Mouse (Mus musculus) embryonic facial prominence, embryonic 12.5 days (tissue): ENCODE data around the gene Tmco5. TPM values are rescaled to one million over a fixed set of nuclear protein-coding genes. Genes with fewer than 3 reads are reported as not detected.

Experiments used
- ATAC-seq: fragments of 200-750 bp; cut with Nextera tagmentation; 2 replicates; pipeline ENCODE4 v1.8.0; 2017; ENCODE audit not compliant: insufficient number of reproducible peaks, insufficient read depth, low FRiP score, low TSS enrichment
- H3K27ac ChIP-seq: fragments of 300-500 bp; sonication (generic); 2 replicates; pipeline ENCODE4 v1.5.1; 2016; ENCODE audit warnings: mild to moderate bottlenecking
- H3K27me3 ChIP-seq: fragments of 300-500 bp; sonication (generic); 2 replicates; pipeline ENCODE4 v1.6.1; 2016; ENCODE audit warnings: mild to moderate bottlenecking, moderate library complexity
- H3K36me3 ChIP-seq: fragments of 300-500 bp; sonication (generic); 2 replicates; pipeline ENCODE4 v1.6.1; 2016; ENCODE audit warnings: mild to moderate bottlenecking
- H3K4me1 ChIP-seq: fragments of 300-500 bp; sonication (generic); 2 replicates; pipeline ENCODE4 v1.6.1; 2016
- H3K4me2 ChIP-seq: fragments of 300-500 bp; sonication (generic); replicated peaks from 2 replicates; pipeline ENCODE4 v1.6.1; 2016; ENCODE audit warnings: mild to moderate bottlenecking, moderate library complexity
- H3K4me3 ChIP-seq: fragments of 300-500 bp; sonication (generic); 2 replicates; pipeline ENCODE4 v1.5.1; 2016; ENCODE audit warnings: mild to moderate bottlenecking
- H3K9ac ChIP-seq: fragments of 300-500 bp; sonication (generic); 2 replicates; pipeline ENCODE4 v1.6.1; 2016; ENCODE audit warnings: mild to moderate bottlenecking, moderate library complexity
- H3K9me3 ChIP-seq: fragments of 300-500 bp; sonication (generic); 2 replicates; pipeline ENCODE4 v1.6.1; 2016; ENCODE audit warnings: mild to moderate bottlenecking, moderate library complexity
- WGBS: fragments of 180-500 bp; shearing (Covaris S2); methylation state at CpG from one replicate; pipeline ENCODE4 v1.1.7; 2016; 5-methylcytosine and 5-hydroxymethylcytosine counted together
- polyA plus RNA-seq: library from polyadenylated mRNA; unstranded; fragments of >200 nt; fragmentation: Nextera tagmentation; extraction: Ambion mirVana; gene quantifications from 2 replicates; pipeline ENCODE4 v1.2.1, GENCODE M21; 2016

The Tmco5 gene
- polyA plus RNA-seq, 1 experiment from 2014 or later, result not detected

DNA sequence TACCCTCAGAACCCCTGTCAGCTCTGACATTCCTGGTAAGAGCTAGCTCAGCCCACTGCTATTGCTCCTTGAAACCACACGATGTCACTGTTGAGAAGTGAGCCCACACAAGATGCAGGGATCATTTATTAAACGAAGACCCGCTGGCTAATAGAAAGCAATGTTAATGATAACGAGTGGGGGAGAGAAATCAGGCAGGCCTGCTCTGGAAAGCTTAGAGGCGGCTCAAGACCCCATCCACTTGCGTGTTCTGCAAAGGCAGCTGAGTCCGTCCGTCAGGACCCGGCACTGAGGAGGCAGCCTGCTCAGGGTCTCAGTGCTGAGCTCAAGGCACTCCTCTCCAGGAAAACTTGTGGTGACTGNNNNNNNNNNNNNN is 15.5 kb downstream of the Tmco5 start:
- H3K4me2 ChIP-seq, result peak overlapping the region; percentile 54
- H3K4me1 ChIP-seq, result peaks cover 6% of the 10 kb centered on the region; the same call in 1 of the 2 replicates
- H3K36me3 ChIP-seq, result no peaks in the 10 kb centered on the region
- H3K4me3 ChIP-seq, result peak overlapping the region; percentile 31
- no peak overlapping the region; the same call in 1 of the 2 replicates for H3K9ac ChIP-seq
- H3K9me3 ChIP-seq, result no peaks in the 10 kb centered on the region
- H3K27ac ChIP-seq, result no peak overlapping the region
- ATAC-seq, result peak; percentile 54; the same call in 1 of the 2 replicates
- H3K27me3 ChIP-seq, result no peaks in the 10 kb centered on the region
- 2% methylated on average over 9 of the region's 9 CpGs for WGBS

DNA sequence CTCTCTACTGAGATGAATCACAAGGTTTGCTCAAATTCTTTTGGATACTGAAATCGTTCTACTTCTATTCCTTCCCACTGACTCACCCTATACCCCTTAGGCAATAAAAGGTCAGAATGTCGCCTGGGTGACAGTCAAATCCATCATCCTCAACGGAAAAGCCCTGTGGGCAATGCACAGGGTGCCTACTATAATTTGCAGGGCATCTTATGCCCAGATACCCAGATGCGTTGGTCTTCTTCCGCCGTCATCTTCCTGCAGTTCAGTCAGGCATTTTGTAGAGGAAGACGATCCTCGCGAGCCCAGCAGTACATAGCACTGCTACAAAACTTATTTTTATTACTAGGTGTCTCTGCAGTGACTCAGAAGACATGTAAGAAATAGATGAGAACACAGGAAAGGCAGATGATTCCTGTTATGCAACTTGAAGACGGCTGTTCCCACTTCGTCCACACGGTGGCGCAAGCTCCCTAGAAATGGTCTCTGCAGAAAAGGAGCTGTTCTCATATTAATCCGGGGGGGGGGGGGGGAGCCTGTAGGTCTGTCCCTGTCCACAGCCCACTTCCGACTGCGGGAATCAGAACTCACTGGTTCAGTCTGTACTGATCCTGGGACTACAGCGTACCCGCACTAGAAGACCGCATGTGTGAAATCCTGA is 21.3 kb downstream of the Tmco5 start:
- H3K4me3 ChIP-seq, result peak overlapping the region; percentile 31
- peak overlapping the region; percentile 59 for H3K4me2 ChIP-seq
- no peaks in the 10 kb centered on the region for H3K4me1 ChIP-seq
- H3K9ac ChIP-seq, result peak overlapping the region; percentile 40
- H3K9me3 ChIP-seq, result no peaks in the 10 kb centered on the region
- H3K27ac ChIP-seq, result no peak overlapping the region
- peak; percentile 75 for ATAC-seq
- H3K27me3 ChIP-seq, result no peaks in the 10 kb centered on the region
- no peaks in the 10 kb centered on the region for H3K36me3 ChIP-seq
- WGBS, result 11% methylated on average over 19 of the region's 19 CpGs

DNA sequence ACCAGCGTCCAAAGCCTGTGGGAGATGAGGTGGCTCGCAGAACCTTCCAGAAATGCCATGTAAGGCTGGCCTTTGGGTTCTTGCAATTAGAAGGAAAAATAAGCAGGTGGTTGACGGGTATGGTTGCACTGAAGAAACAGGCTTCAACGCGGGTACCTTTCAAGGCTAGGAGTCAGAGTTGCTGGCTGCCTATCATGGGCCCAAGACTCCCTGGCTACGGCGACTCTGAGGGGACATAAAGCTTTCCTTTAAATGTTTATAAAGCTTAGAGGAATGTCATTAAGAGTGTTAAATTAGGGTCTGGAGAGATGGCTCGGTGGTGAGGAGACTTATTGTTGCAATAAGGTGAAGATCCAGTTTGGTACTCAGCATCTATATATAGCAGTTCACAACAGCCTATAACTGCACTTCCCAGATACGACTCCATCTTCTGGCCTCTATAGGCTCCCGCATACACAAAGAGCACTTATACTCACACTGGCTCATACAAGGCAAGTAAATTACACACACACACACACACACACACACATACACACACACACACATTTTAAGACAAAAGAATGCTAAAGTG is 21.9 kb downstream of the Tmco5 start:
- peak; percentile 22; the same call in 1 of the 2 replicates for ATAC-seq
- peak overlapping the region; percentile 31 for H3K4me3 ChIP-seq
- H3K9me3 ChIP-seq, result no peaks in the 10 kb centered on the region
- H3K9ac ChIP-seq, result peak overlapping the region; percentile 40
- H3K27me3 ChIP-seq, result no peaks in the 10 kb centered on the region
- H3K4me1 ChIP-seq, result no peaks in the 10 kb centered on the region
- WGBS, result 32% methylated on average over 10 of the region's 10 CpGs
- peak overlapping the region; percentile 59 for H3K4me2 ChIP-seq
- no peak overlapping the region for H3K27ac ChIP-seq
- no peaks in the 10 kb centered on the region for H3K36me3 ChIP-seq

DNA sequence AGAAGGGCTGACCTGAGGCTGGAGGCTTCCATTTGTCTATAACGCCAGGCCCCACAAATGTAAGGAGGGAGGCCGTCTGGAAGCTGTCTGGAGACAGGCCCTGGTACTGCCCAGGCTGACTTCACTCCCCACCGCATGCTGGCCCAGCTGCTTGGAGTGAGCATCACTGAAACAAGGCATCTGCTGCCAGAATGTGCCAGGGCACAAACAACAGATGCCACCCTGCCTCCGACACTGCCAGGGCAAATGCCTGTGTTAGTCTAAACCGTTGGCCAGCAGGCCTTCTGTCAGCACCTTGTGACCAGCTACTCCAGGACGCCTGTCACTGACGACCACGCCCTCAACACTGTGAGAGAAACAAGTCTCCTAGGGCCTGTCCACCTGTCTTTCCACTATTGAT is 29.8 kb downstream of the Tmco5 start:
- 85% methylated on average over 8 of the region's 8 CpGs for WGBS
- no peak overlapping the region for H3K9ac ChIP-seq
- H3K27me3 ChIP-seq, result no peaks in the 10 kb centered on the region
- no peak overlapping the region for H3K27ac ChIP-seq
- no peak for ATAC-seq
- no peak overlapping the region for H3K4me3 ChIP-seq
- H3K36me3 ChIP-seq, result no peaks in the 10 kb centered on the region
- no peaks in the 10 kb centered on the region for H3K4me1 ChIP-seq
- H3K4me2 ChIP-seq, result no peak overlapping the region
- H3K9me3 ChIP-seq, result no peaks in the 10 kb centered on the region

DNA sequence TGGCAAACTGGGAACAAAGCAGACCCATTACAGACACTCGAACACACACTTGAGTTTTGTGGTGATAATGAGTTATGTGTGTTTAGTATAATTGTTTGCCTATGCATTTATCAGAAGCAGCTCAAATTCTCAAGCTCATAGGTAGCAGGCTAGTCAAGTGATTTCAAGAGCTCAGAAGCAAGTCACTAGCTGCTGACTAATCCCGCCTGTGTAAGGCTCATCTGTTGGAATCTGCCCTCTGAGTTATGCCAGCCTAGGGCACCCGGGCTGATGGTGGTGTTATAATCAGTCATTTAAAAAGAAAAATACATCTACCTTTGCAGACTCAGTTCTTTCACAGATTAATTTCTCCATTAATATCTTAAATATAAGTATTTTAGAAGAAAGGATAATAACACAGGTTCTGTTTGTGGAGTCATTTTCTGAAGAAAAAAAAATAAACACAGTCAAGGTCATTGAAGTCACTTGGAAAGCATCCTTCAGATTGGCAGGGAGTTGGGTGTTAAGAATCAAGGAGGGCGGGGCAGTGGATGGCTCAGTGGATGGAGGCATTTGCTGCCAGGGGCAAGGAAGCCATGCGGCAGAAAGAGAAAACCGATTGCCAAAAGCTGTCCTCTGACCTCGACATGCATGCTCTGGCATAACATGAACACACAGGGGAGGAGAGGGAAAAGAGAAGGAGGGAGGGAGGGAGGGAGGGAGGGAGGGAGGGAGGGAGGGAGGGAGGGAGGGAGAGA is 34.0 kb downstream of the Tmco5 start:
- WGBS, result 72% methylated on average over 6 of the region's 7 CpGs
- no peak overlapping the region for H3K4me3 ChIP-seq
- no peaks in the 10 kb centered on the region for H3K9me3 ChIP-seq
- H3K4me1 ChIP-seq, result no peaks in the 10 kb centered on the region
- no peaks in the 10 kb centered on the region for H3K27me3 ChIP-seq
- no peak for ATAC-seq
- no peak overlapping the region for H3K4me2 ChIP-seq
- H3K27ac ChIP-seq, result no peak overlapping the region
- H3K9ac ChIP-seq, result no peak overlapping the region
- no peaks in the 10 kb centered on the region for H3K36me3 ChIP-seq

DNA sequence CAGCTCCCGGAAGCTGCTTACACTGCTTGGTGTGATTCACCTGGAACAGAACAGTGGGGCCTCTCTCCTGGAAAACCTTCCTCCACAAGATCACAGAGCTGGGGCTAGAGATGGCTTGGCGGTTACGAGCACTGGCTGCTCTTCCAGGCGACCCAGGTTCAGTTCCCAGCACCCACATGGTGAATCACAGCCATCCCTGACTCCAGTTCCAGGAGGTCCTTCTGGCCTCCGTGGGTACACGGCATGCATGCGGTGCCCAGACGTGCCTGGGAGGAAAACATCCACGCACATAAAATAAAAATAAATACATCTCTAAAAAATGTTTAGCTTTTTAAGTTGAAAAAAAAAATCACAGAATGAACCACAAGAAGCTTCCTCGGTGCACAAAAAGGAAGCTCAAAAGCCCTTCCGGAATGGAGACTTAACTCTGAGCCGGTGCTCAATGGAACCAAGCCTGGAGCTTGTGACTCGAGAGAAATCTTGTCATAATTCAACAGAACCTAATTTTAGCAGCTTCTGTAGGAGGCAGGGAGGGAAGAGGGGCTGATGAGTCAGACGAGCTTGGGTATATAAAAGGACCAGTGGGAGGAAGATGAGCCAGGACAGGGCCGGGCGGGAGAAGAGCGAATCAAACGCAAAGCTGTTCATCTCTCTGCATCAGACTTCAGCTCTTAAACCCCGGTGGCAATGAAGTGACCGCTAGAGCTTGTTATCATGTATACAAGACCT is 35.4 kb downstream of the Tmco5 start:
- H3K9me3 ChIP-seq, result no peaks in the 10 kb centered on the region
- no peak for ATAC-seq
- H3K9ac ChIP-seq, result no peak overlapping the region
- no peak overlapping the region for H3K4me3 ChIP-seq
- no peaks in the 10 kb centered on the region for H3K4me1 ChIP-seq
- no peaks in the 10 kb centered on the region for H3K27me3 ChIP-seq
- no peak overlapping the region for H3K27ac ChIP-seq
- H3K4me2 ChIP-seq, result no peak overlapping the region
- H3K36me3 ChIP-seq, result no peaks in the 10 kb centered on the region
- WGBS, result 84% methylated on average over 20 of the region's 20 CpGs

DNA sequence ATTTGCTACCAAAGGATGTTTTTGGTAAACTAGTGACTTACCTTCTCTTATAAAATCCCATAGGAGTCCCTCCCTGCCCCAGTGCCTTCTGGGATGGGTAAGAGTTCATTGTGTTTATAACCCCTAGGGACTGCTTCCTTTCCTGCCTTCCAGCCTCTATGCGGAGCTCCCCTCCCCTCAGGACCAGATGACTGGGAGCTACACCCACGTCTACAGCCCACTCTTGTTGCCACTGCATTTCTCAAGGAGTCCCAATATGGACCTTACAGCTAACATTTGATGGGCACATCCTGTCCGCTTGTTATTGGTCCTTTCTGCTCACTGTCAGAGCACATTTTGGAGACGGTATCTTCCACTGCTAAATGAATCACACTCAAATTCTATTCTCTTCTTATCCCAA is 36.1 kb downstream of the Tmco5 start:
- no peaks in the 10 kb centered on the region for H3K27me3 ChIP-seq
- H3K4me3 ChIP-seq, result no peak overlapping the region
- H3K9me3 ChIP-seq, result no peaks in the 10 kb centered on the region
- ATAC-seq, result no peak
- no peak overlapping the region for H3K4me2 ChIP-seq
- H3K9ac ChIP-seq, result no peak overlapping the region
- H3K27ac ChIP-seq, result no peak overlapping the region
- no peaks in the 10 kb centered on the region for H3K36me3 ChIP-seq
- 70% methylated on average over 4 of the region's 4 CpGs for WGBS
- no peaks in the 10 kb centered on the region for H3K4me1 ChIP-seq

DNA sequence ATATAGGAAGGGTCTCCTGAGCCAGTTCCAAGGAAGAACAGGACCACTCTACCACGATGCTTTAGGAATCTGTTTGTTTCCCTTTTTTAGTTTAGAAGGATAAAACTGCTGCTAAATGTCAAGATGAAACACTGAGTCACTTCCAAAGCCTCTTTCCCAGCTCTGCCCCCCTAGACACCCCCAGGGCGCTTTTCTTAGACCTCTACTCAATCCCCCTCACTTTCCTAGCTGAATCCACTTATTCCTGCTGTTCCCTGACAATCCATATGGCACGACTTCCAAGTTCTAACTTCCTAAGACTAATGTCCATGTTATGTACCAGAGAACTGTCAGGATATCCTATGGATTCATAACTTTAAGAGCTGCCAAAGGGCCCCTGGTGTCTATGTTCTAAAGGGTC is 40.1 kb downstream of the Tmco5 start:
- Histone ChIP-seq H3K4me1 (no peaks in the 10 kb centered on the region), H3K4me2 (no peak overlapping the region), H3K27me3 (no peaks in the 10 kb centered on the region), H3K27ac (no peak overlapping the region), H3K9me3 (no peaks in the 10 kb centered on the region), H3K36me3 (no peaks in the 10 kb centered on the region), H3K9ac (no peak overlapping the region), H3K4me3 (no peak overlapping the region)
- WGBS, result 68% methylated on average over 3 of the region's 3 CpGs
- no peak for ATAC-seq

DNA sequence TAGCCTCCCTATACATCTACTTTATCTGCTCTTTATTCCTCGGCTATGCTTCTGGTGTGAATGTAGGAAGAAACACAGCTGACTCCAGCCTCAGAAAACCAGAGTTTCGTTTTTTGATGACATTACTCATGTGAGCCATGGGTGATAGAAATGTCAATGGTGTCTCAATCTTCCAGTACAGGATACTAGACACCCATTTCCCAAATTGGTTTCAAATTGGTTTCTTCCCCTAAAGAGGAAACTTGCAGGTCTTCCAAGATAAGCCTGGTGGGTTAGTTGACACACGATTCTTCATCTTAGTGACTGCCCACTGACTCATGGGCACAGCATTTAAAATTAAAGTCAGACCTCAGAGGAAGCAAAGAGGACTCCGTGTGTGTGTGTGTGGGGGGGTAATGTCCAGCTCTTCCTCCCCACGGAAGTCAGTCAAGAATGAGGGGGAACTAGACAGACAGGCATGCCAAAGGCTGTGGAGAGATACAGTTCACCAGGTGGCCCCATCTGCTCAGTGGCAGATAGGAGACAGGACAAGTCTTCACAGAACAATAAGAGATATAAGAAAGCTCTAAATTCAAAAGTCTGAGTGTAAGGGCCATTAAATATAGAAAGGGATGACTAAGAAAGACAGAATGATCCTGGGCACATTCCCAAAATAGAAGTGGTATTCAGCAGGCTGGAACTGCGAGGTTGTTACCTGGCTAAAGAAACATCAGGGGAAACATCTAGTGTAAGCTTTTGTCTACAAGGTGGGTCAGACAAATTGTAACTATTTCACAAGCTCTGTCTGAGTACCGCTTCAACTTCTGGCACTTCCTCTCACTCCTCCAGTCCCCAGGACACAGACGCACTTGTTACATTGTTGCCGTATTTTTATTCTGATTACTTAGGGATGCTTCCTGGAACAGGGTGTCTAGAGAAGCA is 44.3 kb downstream of the Tmco5 start:
- no peak overlapping the region for H3K9ac ChIP-seq
- H3K36me3 ChIP-seq, result no peaks in the 10 kb centered on the region
- H3K4me2 ChIP-seq, result no peak overlapping the region
- H3K4me3 ChIP-seq, result no peak overlapping the region
- H3K27ac ChIP-seq, result no peak overlapping the region
- no peaks in the 10 kb centered on the region for H3K4me1 ChIP-seq
- H3K9me3 ChIP-seq, result no peaks in the 10 kb centered on the region
- WGBS, result 71% methylated on average over 9 of the region's 9 CpGs
- no peaks in the 10 kb centered on the region for H3K27me3 ChIP-seq
- no peak for ATAC-seq

DNA sequence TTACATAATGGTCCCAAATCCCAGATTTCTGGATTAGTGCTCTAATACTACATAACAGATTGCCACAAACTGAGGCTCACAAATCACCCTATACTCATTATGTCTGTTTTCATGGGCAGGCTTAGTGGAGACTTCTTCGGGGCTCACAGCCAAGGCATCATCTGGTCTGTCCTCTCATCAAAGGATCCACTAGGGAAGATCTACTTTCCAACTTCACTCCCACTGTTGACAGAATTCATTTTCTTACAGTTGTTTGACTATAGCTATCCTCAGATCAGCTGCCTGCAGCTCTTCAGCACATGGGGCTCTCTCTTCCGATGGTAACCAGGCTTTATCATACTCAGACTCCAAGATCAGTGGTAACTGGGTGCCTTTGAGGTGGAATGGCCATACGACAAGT is 45.2 kb downstream of the Tmco5 start:
- Histone ChIP-seq H3K36me3 (no peaks in the 10 kb centered on the region), H3K27ac (no peak overlapping the region)
- 89% methylated on average over 3 of the region's 3 CpGs for WGBS

DNA sequence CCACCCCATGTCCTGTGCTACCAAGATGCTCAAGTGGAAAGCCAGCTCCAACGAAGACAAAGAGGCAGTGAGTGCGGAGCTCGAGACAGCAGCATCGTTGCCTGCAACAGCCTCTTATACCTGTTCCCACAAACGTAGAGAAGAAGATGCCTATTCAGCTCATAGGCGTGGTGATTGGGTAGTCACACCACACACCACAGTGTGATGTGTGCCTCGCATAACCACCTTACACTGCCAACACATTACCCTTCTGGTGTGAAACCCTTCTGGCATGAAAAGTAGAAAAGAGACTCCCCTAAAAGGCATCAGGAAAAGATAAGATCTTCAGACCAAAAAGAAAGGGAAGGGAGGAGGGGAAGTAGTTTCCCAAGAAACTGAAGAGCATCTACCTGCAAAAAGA is 45.8 kb downstream of the Tmco5 start:
- no peaks in the 10 kb centered on the region for H3K36me3 ChIP-seq
- no peak for ATAC-seq
- H3K4me2 ChIP-seq, result no peak overlapping the region
- H3K27ac ChIP-seq, result no peak overlapping the region
- no peaks in the 10 kb centered on the region for H3K4me1 ChIP-seq
- H3K4me3 ChIP-seq, result no peak overlapping the region
- no peak overlapping the region for H3K9ac ChIP-seq
- WGBS, result 89% methylated on average over 7 of the region's 7 CpGs
- no peaks in the 10 kb centered on the region for H3K27me3 ChIP-seq
- H3K9me3 ChIP-seq, result no peaks in the 10 kb centered on the region

More for the DNA sequence above, 45.2 kb downstream of the Tmco5 start:
- no peak for ATAC-seq
- H3K4me3 ChIP-seq, result no peak overlapping the region
- H3K27me3 ChIP-seq, result no peaks in the 10 kb centered on the region
- H3K9me3 ChIP-seq, result no peaks in the 10 kb centered on the region
- H3K4me2 ChIP-seq, result no peak overlapping the region
- H3K4me1 ChIP-seq, result no peaks in the 10 kb centered on the region
- no peak overlapping the region for H3K9ac ChIP-seq
